Mouse (Mus musculus) cerebellum, adult 18-20 months (tissue): Measurements from ENCODE around the gene Dpp6.
A peak's percentile ranks its signal among the peaks of the same experiment; 100 is the strongest.
"Not testable (repeated sequence)": the region's sequence is repeated elsewhere in the genome, so short reads cannot be mapped to it uniquely, and the experiment has no call there.

Experiments
- DNase-seq, 2 experiments: peaks; one replicate each; pipeline ENCODE4 v3.0.0; 2021

Gene Dpp6

GRCm38 (mm10) chr5:27399111-27399510, 582.1 kb downstream of the Dpp6 start:
- no peak for DNase-seq

DNA sequence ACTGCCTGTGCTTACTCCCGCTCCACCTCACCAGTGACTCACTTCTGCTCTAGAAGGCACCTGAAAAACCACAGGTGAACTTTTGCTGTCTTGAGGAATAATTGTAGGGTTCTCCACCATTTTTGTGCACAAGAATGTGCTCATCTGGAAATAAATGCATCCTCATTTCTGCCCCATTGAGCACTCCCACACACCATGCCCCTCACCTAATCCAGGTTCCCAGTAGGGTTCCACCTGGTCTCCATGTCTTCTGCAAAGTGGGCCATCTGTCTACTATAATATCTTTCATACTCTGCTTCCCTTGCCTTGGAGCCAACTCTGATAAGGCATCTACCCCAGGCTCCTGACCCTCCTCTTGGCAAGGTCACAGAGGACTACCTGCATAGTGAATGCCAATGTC, 585.6 kb downstream of the Dpp6 start:
- DNase-seq: peak; percentile 42 to 44

DNA sequence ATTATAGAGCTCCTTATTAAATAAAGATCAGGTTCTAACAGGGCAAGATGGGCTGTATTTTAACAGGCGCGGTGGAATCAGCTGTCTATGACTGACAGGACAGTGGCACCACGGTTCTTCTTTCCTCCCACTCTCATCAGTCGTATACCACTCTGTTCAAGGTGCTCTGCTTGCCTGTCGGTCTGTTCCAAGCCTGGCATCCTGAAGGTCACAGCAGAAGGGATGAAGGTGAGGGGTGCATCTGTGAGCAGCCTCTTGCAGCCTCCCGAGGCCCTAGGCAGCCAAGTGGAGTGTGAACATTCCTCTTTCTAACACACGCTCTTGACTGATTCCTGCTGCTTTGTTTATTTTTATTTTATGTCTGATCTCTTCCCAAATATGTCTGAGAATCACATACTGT, 591.9 kb downstream of the Dpp6 start:
- DNase-seq: peak in 1 of 2 experiments; percentile 43

DNA sequence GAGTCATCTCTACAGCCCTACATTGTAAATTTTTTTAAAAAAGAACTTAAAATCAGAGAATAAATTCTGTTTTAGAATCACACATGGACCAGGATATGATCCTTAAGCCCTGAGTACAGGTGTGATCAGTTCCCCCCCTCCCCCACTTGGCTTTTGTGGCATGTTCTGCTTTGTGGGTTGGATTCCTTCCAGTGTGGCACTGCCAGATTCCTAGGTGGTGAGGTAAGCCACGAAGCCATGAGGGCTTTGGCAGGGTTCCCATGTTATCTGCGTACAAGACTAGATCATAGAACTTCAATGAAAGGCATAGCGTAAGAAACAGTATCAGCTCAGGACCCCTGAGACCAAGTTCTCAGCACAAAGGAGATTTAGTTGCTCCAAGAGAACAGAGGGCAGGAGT, 596.0 kb downstream of the Dpp6 start:
- DNase-seq: peak; percentile 83 to 84

DNA sequence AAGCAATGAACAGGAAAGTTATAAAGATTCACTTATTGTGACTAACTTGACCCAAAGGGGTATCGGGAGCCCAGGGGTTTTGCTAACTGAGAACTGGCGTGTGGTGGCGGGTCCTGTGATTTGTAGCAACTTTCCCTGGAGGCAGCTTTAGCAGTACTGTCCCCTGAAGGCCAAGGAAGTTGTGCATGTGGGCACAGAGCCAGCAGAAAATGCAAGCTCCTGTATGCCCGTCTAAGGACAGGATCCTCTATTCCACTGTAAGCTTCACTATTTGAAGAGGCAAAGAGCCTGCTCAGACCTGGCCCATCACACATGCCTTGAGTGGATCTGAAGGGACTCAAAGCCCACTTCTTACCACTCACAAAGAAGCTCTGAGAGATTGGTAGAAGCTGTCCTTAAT, 598.5 kb downstream of the Dpp6 start:
- peak; percentile 40 to 43 for DNase-seq

GRCm38 (mm10) chr5:27416571-27416970, 599.6 kb downstream of the Dpp6 start:
- peak; percentile 31 to 51 for DNase-seq

GRCm38 (mm10) chr5:27417398-27417797, 600.4 kb downstream of the Dpp6 start:
- DNase-seq: peak; percentile 62 to 72

DNA sequence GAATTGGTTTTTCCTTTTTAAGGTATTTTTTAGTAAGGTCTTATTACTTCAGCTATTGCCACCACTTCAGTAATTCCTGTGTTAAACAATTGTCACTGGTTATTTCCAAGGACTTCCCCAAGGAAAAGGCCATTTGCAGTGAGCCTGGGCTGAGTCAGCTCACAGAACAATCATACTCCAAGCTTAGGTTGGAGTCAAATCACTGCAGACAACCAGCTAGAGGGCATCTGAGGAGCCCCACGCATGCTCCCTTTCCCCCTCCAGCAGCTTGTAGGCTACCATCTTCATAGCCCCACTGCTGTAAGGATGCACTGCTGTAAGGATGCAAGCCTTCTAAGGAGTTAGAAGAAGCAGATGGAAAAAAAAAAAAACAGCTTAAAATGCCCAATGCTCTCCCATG, 601.9 kb downstream of the Dpp6 start:
- DNase-seq: no peak

- DNase-seq: no peak
Measured at GRCm38 (mm10) chr5:27421090-27421635, 604.2 kb downstream of the Dpp6 start.

DNA sequence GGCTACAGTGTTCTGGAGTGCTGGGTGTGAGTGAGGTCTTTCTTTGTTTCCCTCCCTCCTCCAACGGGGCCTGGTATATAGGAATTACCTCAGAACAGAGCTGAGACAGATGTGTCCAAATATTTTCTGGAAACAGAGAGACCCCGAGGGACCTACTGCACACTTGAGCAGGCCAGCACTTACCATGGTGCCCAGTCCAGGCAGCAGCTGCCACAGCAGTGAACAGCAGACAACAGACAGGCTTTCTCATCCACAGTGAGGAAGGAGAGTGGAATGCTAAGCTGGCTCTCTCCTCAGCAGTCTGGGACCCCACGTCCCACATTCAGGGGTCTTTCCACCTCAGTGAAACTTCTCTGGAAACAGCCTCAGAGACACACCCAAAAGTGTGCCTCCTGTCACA, 606.8 kb downstream of the Dpp6 start:
- DNase-seq: no peak

DNA sequence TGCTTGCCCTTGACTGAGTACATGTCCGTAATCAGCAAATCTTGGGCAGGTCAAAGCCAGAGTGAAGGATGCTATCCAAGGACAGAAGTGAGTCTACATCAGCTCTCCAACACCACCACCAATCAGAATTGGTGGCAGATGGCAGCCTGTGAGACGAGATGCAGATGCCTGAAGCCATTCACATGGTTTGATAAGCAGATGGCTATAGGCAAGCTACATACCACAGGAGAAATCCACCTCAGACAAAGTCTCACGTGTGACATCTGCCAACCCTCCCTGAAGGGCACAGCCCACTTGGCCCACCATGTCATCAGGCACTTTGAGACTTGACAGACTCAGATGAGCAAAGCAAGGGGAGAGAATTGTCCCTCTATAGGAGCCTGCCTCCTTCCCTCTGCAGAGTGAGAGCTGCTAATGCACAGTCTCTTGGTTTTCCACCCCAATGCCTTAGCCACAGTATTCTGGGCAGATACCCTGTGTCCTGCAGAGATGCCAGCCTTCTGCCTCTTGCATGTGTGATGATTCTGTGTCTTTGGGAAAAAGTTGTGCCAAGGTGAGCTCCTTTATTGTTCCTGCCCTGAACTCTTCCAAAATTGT, 607.6 kb downstream of the Dpp6 start:
- DNase-seq: peak; percentile 67 to 81

DNA sequence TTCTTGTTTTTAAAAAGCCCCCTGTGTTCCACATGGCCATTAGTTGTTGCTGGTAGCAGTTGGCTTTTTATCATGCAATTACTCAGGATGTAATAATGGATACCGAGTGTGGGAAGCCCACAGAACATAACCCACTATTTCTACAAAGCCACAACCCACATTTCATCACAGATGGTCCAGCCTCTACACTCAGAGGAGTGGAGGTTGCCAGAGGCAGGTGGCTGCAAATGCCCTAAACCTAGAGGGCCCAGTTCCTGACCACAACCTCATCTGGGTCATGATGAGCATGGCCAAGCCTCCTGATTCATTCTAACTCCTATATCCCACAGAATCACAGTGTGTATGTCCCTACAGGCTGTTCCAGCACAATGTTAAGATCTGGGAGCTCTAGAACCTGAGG, 609.2 kb downstream of the Dpp6 start:
- DNase-seq: no peak

DNA sequence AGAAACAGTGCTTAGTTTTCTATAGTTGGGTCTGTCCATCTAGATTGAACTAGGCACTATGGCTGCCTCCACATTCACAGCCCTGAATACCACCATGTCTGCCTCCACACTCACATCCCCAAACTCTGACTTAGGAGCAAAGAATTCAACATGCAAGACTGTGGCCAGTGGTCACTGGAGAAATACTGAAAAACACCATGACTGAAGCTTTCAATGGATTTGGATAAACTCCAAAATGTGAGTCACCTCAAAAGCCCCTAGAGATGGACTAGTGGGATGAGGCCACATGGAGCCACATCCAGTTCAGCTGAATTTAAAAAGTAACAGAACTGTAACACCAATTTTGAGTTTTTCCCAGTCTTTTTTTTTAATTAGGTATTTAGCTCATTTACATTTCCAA, 616.6 kb downstream of the Dpp6 start:
- no peak for DNase-seq

GRCm38 (mm10) chr5:27453201-27453845, 636.3 kb downstream of the Dpp6 start:
- DNase-seq: peak; percentile 54 to 75

DNA sequence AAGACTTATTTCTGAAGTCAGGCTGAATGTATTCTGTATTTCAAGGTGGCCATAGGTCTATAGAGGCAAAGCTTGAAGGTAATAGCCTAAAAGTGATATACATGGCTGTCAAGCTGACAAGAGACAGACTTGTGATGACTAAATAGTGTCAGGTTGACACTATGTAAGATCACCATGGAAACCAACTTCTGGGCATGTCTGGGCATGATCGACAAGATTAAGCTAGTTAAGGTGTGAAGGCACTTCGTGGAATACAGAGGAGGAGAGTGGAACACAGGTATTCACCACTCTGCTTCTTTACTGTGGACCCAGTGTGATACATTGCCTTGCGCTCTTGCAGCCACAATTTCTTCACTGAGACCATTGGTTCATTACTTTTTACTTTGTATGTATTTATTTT, 637.4 kb downstream of the Dpp6 start:
- DNase-seq: no peak

- DNase-seq: peak; percentile 70 to 77
Measured at GRCm38 (mm10) chr5:27456981-27457380, 640.0 kb downstream of the Dpp6 start.

GRCm38 (mm10) chr5:27457686-27458085, 640.7 kb downstream of the Dpp6 start:
- DNase-seq: no peak

DNA sequence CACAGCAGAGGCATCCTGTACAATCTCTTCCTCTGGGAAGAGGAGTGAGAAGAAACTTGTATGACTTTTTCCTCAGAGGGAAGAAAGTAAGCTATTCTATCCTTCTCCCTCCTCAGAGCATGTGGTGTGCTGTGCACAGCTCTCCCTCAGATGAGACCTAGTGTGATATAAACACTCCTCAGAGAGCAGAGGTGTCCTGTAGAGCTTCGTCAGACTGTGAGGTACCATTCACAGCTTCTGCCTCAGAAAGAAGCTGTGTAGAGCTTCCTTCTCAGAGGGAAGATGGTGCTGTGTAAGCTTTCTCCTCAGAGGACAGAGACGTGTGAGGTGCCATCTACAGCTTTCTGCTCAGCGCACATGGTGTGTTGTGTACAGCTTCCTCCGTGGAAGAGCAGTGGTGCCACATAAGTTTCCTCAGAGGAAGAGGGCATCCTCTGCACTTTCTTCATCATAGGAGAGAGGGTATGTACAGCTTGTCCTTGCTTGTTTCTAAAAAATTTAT, 658.0 kb downstream of the Dpp6 start:
- no peak for DNase-seq

DNA sequence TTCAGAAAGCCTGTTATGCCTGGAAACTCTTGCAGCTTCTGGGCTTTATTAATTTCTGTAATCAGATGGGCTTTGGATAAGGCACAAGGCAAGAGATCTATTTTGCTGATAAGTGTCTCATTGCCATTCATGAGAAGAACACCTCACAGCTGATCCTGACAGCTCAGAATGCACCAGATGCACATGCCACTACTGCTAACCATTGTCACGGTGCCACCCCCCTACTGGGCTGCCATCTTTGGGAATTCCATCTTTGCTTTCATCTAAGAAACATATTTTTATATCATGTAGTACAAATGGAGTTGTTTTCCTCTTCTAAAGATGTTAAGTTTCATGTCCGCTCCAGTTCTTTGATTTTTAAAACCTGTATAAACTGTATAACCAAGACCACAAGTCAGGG, 664.7 kb downstream of the Dpp6 start:
- peak; percentile 38 to 50 for DNase-seq

DNA sequence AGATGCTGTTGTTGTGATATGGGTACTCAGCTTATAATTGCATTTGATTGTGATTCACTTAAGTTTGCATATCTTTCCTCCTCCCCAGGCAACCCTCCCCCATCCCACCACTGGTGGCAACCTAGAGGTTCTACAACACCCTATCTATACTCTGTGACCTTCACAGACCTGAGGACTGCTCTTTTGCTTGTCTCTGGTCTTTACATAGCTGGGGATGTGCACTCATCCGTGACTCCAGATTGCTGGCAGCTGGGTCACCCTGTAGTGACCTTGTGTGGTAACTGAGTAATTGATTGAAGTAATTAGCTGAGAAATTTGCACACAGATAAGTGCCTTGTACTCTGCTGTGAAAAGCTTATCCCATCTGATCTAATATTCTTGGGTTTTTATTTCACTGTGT, 669.1 kb downstream of the Dpp6 start:
- no peak for DNase-seq

DNA sequence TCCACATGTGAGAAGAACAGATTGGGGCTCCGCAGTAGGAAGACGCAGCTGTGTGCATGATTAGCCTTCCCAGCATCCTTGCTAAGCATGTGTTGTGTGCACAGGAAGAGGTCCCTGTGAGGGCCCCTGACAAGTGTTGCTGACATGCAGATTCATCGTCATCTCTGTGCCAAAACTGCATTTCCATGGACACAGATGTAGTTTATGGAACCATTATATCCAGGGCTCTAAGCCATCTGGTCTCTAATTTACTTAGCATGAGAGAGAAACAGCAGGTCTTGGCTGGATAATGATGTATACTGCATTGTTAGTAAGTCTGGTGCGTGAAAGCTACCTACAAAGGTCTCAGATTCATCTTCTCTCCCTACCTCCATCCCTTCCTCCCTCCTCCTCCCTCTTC, 673.9 kb downstream of the Dpp6 start:
- no peak for DNase-seq

DNA sequence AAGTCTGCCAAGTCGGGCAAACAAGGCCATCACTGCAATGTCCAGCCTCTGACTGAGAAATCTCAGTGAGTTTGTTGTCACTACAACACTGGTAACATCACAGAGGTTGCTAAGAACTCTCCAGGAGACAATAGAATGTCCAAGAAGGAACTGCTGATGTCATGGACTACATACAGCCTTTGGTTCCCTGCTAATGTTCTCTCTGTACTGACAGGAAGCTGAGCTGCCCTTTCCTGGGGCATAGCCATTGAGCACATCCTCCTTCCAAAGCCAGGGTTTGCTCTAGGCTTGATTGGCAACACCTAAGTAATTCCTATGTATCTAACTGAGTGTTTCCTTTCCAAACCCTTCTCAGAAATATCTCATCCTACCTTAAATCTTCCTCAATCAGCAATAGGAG, 684.3 kb downstream of the Dpp6 start, which contains the start of gene Speer4b:
Gene Speer4b, minus strand, starts transcription at position 101 of the 400 bp plus-strand sequence.
- not testable (repeated sequence) for DNase-seq

DNA sequence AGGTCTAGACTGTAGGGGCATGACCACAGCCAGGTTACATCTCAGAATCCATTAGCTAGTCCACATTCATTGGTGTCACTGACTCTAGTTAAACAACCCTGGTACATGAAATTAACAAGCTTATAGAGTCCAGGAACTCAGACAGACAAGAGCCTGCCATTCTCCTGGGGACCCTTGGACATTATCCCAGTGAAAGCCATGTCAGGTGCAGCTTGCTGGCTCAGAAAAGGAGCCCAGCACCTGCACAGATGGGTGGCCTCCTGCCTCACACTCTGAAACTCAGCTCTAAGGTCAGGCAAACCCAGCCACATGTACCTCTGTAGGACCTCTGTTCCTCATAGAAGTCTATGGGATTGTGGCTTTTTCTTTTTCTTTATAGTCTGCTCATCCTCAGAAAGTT, 701.7 kb downstream of the Dpp6 start:
- peak; percentile 27 to 46 for DNase-seq

DNA sequence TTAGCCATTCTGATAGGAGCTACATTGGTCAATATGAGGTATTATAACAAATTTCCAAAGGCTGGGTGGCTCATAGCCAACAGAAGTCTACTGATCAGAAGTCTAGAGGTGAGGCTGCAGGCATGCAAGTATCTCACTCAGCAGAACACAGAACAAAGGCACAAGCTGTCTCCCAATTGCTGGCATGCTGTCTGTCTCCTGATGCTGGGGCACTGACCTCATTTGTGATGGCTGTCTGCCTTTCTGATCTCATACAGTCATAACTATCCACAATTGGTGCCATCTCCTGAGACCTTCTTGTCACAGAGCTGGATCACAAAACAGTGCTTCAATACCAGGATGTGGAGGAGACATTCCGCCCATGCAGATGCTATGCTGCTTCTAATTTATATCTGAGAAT, 709.9 kb downstream of the Dpp6 start:
- DNase-seq: peak; percentile 29 to 51
